Mouse (Mus musculus): ENCODE results near the gene Nectin1.

Nectin1 gene

GRCm38 (mm10) chr9:43797746-43798145 lies 54.0 kb downstream of the Nectin1 start:
- no peak for DNase-seq (ENCODE audit: extremely low spot score, low spot score)

GRCm38 (mm10) chr9:43800525-43800924 lies 56.7 kb downstream of the Nectin1 start:
- DNase-seq (ENCODE audit: extremely low spot score, low spot score), result no peak

GRCm38 (mm10) chr9:43801911-43802310 lies 58.1 kb downstream of the Nectin1 start:
- peak; percentile 76 for DNase-seq (ENCODE audit: extremely low spot score, low spot score)

DNA sequence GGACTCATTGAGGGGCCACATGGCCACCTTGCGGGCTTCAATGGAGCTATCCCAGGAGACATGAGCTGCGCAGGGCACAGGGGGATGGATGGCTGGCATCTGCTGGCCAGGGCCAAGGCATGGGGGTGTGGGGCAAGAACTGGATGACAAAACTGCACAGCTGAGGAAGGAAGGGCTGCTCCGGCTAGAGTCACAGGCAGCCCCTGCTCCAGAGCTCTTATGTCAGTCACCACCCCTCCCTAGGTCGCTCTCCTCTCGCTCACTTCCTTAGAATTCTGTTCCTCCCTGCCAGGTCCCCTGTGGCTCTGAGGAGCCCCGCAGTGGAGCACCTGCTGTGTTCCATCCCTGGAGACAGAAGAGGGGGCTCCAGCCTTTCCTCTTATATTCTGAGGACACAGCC lies 63.8 kb downstream of the Nectin1 start:
- no peak for DNase-seq (ENCODE audit: extremely low spot score, low spot score)

- DNase-seq (ENCODE audit: extremely low spot score, low spot score), result peak; percentile 33
Measured at GRCm38 (mm10) chr9:43808099-43808498, 64.3 kb downstream of the Nectin1 start.

DNA sequence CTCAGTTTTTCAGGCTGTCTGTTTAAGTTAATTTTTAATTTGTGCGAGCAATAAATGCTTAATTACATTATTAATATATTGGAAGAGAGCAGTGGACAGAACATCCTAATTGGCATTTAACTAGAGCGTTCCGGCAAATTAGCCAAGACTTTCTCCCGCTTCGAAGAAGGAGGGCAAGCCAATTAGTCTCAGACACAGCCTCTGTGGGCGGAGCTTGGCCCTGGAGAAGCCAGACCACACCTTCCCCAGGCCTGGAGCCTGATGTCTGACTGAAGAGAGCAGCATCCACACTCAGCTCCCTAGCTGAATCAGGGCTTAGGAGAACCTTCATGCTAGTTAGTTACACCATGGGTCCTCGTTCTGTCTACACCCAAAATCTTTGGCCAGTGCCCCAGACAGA lies 64.8 kb downstream of the Nectin1 start:
- DNase-seq (ENCODE audit: extremely low spot score, low spot score), result no peak

DNA sequence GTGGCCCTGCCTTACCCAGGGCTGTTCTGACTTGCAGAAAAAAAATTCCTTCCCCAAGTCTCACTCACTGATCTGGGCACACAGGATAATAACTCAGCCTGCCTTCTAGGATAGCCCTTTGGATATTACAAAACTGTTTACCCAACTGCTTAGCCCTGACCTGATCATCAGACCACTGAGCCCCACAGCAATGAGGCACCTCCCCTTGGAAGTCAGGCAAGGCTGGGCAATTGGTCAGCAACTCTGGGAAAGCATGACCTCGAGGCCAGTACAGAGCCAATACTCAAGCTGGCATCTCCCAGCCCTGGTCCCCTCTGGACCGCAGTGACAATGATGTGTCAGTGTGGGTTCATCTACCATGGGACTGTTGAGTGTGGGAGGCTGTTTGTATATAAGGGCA lies 69.4 kb downstream of the Nectin1 start:
- DNase-seq (ENCODE audit: extremely low spot score, low spot score), result no peak

DNA sequence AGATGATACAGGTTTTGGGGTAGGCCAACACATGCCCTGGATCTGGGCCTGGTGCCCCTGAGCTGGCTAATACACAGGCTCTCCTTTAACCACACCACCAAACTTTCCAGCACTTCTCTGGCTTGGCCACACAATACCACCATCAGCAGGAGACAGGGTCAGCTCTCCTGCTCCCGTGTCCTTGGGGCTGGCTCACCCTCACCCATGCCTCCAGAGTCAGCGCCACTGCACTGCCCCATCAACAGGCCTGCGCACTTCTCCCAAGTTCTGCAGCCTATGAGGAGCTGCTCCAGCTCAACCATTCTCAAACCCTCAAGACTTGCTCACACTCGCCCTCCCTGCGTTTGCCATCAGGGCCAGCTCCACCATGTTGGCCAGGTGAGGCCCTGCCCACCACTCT lies 78.4 kb downstream of the Nectin1 start:
- DNase-seq (ENCODE audit: extremely low spot score, low spot score), result no peak

DNA sequence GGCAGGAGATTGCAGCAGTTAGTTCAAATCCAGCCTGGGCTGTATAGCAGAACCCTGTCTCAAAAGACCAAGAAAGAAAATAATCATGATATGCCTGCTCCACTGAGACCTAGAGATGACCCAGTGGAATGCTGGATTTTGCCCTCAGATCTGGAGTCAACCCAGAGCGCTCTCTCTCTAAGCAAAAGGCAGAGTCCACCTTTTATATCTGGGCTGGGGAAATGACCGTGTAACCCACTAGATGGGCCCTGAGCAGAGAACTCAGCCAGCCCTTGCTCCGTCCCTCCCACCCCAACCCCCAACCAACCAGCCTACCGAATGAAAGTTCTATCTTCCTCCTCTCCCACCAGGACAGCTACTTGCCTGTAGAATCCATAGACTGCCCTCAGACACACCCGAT lies 81.4 kb downstream of the Nectin1 start:
- no peak for DNase-seq (ENCODE audit: extremely low spot score, low spot score)

DNA sequence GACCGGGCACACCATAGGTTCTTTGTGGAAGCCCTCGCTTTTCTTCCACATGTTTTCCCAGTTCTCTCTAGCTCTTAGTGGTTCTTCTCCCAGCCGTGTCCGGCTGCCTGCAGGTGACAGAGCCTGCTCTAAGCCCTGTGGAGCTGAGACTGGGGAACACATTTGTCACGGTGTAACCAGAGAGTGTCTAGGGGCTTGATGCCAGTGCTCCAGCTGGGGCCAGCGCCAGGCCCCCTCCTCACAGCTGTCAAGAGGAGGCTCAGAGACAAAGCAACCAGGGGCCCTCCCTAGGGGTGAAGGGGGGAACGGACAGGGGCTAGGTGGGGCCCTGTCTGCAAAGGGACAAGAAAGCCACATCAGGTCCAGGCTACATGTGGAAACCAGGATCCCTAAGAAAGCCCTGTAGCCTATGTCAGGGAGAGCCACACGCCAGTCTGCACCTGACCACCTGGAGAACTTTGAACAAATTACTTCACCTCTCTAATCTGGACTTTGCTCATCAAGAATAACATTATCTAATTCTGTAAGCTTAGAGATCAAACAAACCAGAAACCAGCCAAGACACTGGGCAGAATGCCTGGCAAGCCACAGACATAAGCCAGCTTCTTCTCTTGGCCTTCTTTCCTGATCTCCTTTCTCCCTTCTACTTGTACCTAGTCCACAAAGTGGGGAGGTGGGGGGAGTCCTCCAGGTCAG lies 82.9 kb downstream of the Nectin1 start:
- DNase-seq (ENCODE audit: extremely low spot score, low spot score), result no peak

GRCm38 (mm10) chr9:43827593-43827992 lies 83.8 kb downstream of the Nectin1 start:
- peak; percentile 65 for DNase-seq (ENCODE audit: extremely low spot score, low spot score)

DNA sequence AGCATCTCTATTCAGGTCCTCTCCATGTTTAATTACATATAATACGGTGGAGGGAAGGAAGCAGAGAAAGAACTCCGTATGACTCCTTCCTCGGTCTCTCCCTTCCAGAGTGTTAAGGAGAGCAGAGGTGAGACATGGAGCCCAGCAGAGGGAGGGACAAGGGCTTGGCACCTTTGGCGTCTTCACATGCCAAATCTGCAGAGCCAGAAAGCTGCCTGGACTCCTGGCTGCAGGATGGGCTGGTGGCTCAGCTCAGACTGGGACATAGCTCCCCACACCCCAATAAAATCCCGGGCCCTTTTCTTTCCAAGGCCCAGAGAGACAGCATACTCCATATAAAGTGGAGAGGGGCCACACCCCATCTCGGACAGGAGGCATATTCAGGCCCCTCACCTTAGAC lies 85.2 kb downstream of the Nectin1 start:
- DNase-seq (ENCODE audit: extremely low spot score, low spot score), result no peak

DNA sequence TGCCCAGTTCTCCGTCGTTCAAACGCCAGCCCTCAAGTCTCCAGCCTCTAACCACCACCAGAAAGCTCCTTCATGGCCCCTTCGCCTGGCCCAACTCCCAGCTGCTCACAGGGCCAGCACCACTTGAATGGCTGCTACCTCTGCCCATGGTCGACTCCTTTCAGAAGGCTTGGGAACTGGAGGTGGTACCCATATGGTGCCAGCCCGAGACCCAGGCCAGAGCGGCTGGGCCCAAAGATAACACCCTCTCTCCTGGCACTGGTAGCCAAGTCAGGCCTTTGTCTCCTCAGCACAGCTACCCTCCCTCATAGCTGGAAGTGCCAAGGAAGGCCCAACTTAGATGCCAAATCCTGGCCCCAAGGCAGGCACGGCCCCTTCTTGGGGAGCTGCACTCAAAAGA lies 89.4 kb downstream of the Nectin1 start:
- no peak for DNase-seq (ENCODE audit: extremely low spot score, low spot score)

DNA sequence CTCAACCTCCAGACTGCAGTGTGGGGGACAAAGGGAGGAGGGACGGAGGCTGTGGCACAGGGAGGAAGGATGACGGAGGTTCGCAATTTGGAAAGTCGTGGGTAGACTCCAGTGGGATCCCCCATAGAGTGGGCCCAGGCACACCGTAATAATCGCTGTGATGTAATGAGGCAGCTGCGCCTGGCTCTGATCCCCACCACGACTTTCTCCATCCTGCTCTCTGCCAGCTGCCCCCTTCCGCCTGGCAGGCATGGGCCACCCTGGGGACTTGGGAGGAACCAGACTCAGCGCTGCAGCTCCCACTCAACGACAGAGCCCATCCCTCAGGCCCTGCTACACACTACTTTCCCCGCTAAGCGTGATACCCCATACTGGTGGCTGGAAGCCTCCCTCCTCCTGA lies 90.5 kb downstream of the Nectin1 start:
- no peak for DNase-seq (ENCODE audit: extremely low spot score, low spot score)

- DNase-seq (ENCODE audit: extremely low spot score, low spot score), result no peak
Measured at GRCm38 (mm10) chr9:43838561-43838960, 94.8 kb downstream of the Nectin1 start.

- DNase-seq (ENCODE audit: extremely low spot score, low spot score), result peak; percentile 57
Measured at GRCm38 (mm10) chr9:43842921-43843577, 99.3 kb downstream of the Nectin1 start.

- peak; percentile 61 for DNase-seq (ENCODE audit: extremely low spot score, low spot score)
Measured at GRCm38 (mm10) chr9:43843711-43844127, 99.9 kb downstream of the Nectin1 start.

GRCm38 (mm10) chr9:43845660-43846455 lies 102.1 kb downstream of the Nectin1 start:
- peak; percentile 80 for DNase-seq (ENCODE audit: extremely low spot score, low spot score)

- no peak for DNase-seq (ENCODE audit: extremely low spot score, low spot score)
Measured at GRCm38 (mm10) chr9:43847861-43848260, 104.1 kb downstream of the Nectin1 start.

GRCm38 (mm10) chr9:43850281-43850680 lies 106.5 kb downstream of the Nectin1 start:
- DNase-seq (ENCODE audit: extremely low spot score, low spot score), result no peak

- no peak for DNase-seq (ENCODE audit: extremely low spot score, low spot score)
Measured at GRCm38 (mm10) chr9:43851154-43851553, 107.4 kb downstream of the Nectin1 start.

- DNase-seq (ENCODE audit: extremely low spot score, low spot score), result no peak
Measured at GRCm38 (mm10) chr9:43855887-43856286, 112.1 kb downstream of the Nectin1 start.

All from neural tube, embryonic 10.5 days (tissue).